Mouse (Mus musculus): ENCODE measurements around the gene Slc5a8.

DNA sequence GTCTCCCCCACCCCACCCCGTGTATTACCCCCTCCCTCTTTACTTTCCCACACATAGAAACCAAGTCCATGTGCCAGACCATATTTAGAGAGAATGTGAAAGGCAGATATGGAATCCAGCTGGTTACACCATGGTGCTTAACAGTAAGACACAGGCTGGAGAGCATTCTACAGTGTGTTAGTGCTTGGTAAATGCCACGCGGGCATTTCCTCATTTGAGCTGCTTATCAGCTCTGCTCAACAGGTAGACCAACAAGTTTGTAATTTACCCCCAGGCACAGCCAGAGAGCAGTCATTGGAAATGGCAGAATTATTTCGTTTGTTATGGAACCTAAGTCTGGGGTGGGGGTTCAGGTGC lies 64.5 kb downstream of the Slc5a8 start:
- TF ChIP-seq CTCF (IDR thresholded peaks at IDR 0.05; ENCODE audit: low read depth, low read length) (no peak), POLR2A (IDR thresholded peaks at IDR 0.05; ENCODE audit: insufficient read depth, low read length) (no peak)
